Mouse (Mus musculus) lung, postnatal 0 days (tissue): ENCODE results near the gene Zfp385c.

Experiments
- CTCF ChIP-seq: IDR thresholded peaks from 2 replicates; pipeline ENCODE4 v1.5.1; 2016; ENCODE audit warnings: antibody characterized with exemption, mild to moderate bottlenecking
- EP300 ChIP-seq: IDR thresholded peaks from 2 replicates; pipeline ENCODE4 v1.6.1; 2016; ENCODE audit warnings: antibody characterized with exemption, mild to moderate bottlenecking, control low read depth

GRCm38 (mm10) chr11:100718462-100718861, 26.2 kb upstream of the Zfp385c start:
- TF ChIP-seq CTCF (no peak), EP300 (no peak)
